Mouse (Mus musculus) small intestine, adult 2 months (tissue): Measurements from ENCODE around the gene Ing1. TPM values are rescaled to one million over a fixed set of nuclear protein-coding genes. Genes with fewer than 3 reads are reported as not detected.

Source experiments
- H3K27ac ChIP-seq: fragments of 200-500 bp; 2 replicates; pipeline ENCODE4 v1.5.1; 2012; ENCODE audit warnings: low read depth, low read length, control low read depth, inconsistent platforms; ENCODE audit not compliant: insufficient read depth
- H3K27me3 ChIP-seq: fragments of 200-500 bp; 2 replicates; pipeline ENCODE4 v1.6.1; 2012; ENCODE audit warnings: mild to moderate bottlenecking, moderate library complexity, low read length, inconsistent platforms; ENCODE audit not compliant: control insufficient read depth, insufficient read depth
- H3K36me3 ChIP-seq: fragments of 200-500 bp; 2 replicates; pipeline ENCODE4 v1.6.1; 2012; ENCODE audit warnings: mild to moderate bottlenecking, low read length, control low read depth, inconsistent platforms; ENCODE audit not compliant: control insufficient read depth, insufficient read depth
- H3K4me1 ChIP-seq: fragments of 200-500 bp; 2 replicates; pipeline ENCODE4 v1.6.1; 2012; ENCODE audit warnings: low read length, inconsistent platforms, mixed read lengths; ENCODE audit not compliant: control insufficient read depth, insufficient read depth, insufficient read length
- H3K4me3 ChIP-seq: fragments of 200-500 bp; 2 replicates; pipeline ENCODE4 v1.5.1; 2012; ENCODE audit warnings: low read depth, mild to moderate bottlenecking, control low read depth, inconsistent platforms, low read length, moderate library complexity
- CTCF ChIP-seq: fragments of 200-500 bp; IDR thresholded peaks from 2 replicates; pipeline ENCODE4 v1.5.1; 2012; ENCODE audit warnings: low read depth, mild to moderate bottlenecking, control low read depth, inconsistent platforms, low read length, moderate library complexity, mixed read lengths; ENCODE audit not compliant: insufficient replicate concordance, insufficient read length; ENCODE audit errors: extremely low read depth
- POLR2A ChIP-seq: fragments of 200-500 bp; IDR thresholded peaks from 2 replicates; pipeline ENCODE4 v1.6.1; 2012; ENCODE audit warnings: low read depth, mild to moderate bottlenecking, control low read depth, inconsistent platforms, low read length, moderate library complexity
- WGBS: fragments of 180-500 bp; shearing (Covaris S2); methylation state at CpG from one replicate; pipeline ENCODE4 v1.1.7; 2018; 5-methylcytosine and 5-hydroxymethylcytosine counted together
- polyA plus RNA-seq: library from polyadenylated mRNA; depleted of rRNA; stranded (reverse); fragments of >200 nt; gene quantifications from 2 replicates; pipeline ENCODE4 v1.2.3, GENCODE M21; 2012; rRNA removed

Ing1 gene
- polyA plus RNA-seq, result 4.0 and 13.2 TPM in 2 replicates

DNA sequence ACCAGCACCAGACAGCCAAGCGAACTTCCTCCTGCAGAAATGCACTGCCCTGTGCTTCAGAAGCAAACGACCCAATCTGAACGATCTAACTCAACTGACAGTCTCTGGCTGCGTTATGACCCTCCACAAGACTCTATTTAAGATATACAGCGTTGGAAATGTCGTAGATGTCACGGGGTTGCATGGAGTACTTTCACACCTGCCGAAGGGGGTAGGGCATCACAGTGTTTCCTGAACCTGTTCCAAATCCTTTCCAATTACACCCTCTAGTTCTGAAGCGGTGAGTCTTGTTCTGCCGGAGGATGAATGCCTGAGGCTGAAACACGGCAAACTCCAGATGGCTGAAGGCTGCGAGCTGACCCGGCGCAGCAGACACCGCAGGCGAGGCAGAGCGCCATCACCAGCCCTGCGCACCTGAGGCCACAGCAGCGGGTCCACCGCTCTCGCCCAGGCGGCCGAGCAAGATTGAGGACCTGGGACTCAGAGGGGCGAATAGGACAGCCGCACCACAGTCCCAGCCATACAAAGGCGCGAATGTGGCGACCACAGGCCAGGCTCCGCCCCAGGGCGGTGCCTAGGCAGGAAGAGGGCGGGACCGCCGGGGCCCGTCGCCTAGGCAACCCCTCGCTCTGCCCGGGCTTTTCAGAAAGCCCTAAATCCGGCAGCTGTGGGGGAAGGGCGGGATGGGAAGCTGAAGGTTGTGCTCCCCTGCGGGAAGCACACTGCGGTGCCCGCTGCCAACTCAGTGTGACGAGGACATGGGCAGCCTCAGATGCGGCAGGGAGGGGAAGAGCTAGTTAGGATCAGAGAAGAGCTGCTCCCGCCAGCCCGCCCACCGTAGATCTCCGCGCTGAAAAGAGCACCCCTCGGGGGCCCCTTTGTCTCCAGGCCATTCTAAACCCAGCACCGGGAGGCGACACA lies at the start of gene Ing1:
Ing1 (plus strand) TSS at position 773 of the 921 bp plus-strand sequence.
- H3K36me3 ChIP-seq, result no peaks in the 10 kb centered on the region
- no peaks in the 10 kb centered on the region for H3K27me3 ChIP-seq
- peak within 1 kb of the TSS; percentile 78 for H3K4me3 ChIP-seq
- peaks cover 6% of the 10 kb centered on the region; the same call in 1 of the 2 replicates for H3K4me1 ChIP-seq
- H3K27ac ChIP-seq, result peak within 1 kb of the TSS; percentile 90
- peak; percentile 79 for TF ChIP-seq POLR2A
- no peak for TF ChIP-seq CTCF
- under 1% methylated on average over 52 of the region's 52 CpGs for WGBS

DNA sequence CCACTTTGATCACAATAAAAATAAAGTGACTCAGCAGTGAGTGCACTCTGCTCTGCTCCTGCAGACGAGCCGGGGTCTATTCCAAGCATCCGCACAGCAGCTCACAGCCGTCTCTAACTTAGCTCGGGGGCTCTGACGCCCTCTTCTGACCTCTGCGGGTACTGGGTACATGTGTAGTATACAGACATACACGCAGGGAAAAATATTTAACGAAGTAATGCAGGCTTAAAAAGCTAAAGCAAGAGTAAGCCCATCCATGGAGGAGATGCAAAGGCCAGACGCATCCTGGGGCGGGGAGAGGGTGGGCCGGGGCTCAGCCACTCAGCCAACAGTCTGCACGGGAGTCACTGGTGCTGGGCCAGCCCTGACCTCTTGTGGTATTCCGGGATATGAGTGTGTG lies 49.3 kb upstream of the Ing1 start:
- no peak overlapping the region for H3K27ac ChIP-seq
- 90% methylated on average over 14 of the region's 14 CpGs for WGBS
- no peak overlapping the region for H3K4me3 ChIP-seq
- H3K27me3 ChIP-seq, result no peaks in the 10 kb centered on the region
- peaks cover 72% of the 10 kb centered on the region for H3K36me3 ChIP-seq
- TF ChIP-seq POLR2A (no peak), CTCF (no peak; the same call in 1 of the 2 replicates)
- no peaks in the 10 kb centered on the region for H3K4me1 ChIP-seq

DNA sequence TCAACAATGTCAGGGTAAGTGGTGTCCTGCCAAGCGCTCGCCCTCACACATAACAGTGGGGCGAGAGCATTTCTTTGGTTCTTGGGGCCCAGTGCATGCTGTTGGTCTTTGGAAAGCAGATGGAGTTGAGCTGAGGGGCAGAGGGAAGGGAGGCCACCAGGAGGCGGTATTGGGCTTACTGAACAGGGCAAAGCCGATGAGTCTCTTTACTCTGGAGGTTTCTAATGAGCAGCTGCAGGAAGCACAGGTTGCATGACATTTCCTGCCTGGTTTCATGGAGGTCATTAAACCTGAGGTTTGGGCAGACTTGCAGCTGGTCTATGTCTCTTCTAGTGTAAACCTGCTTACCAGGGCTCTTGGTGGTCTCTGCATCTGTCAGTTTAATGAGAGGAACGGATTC lies 48.6 kb upstream of the Ing1 start:
- no peaks in the 10 kb centered on the region for H3K4me1 ChIP-seq
- 69% methylated on average over 6 of the region's 6 CpGs for WGBS
- H3K4me3 ChIP-seq, result no peak overlapping the region
- no peaks in the 10 kb centered on the region for H3K27me3 ChIP-seq
- peaks cover 79% of the 10 kb centered on the region for H3K36me3 ChIP-seq
- H3K27ac ChIP-seq, result no peak overlapping the region
- TF ChIP-seq POLR2A (no peak), CTCF (peak; percentile 61; the same call in 1 of the 2 replicates)

DNA sequence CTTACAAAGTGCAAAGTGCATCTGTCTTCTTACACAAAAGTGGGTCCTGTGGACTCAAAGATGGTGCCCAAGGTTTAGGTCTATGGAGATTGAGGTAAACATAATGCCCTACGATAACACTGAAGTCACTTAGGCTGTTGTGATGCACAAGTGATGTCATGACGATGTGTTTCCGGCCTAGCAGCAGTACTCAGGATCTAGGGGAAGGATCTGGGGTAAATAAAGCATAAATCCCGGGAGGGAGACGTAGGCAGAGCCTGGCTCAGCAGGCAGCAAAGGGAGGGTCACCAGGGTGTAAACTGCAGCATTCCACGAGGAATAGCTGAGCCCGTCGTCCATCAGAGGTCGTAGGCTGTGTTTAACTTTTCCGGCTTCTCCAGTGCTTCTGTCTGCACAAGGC lies 46.5 kb upstream of the Ing1 start:
- no peak overlapping the region for H3K27ac ChIP-seq
- H3K4me1 ChIP-seq, result no peaks in the 10 kb centered on the region
- no peaks in the 10 kb centered on the region for H3K27me3 ChIP-seq
- peaks cover 85% of the 10 kb centered on the region for H3K36me3 ChIP-seq
- no peak for TF ChIP-seq POLR2A
- no peak for TF ChIP-seq CTCF
- WGBS, result 82% methylated on average over 10 of the region's 10 CpGs
- no peak overlapping the region for H3K4me3 ChIP-seq

DNA sequence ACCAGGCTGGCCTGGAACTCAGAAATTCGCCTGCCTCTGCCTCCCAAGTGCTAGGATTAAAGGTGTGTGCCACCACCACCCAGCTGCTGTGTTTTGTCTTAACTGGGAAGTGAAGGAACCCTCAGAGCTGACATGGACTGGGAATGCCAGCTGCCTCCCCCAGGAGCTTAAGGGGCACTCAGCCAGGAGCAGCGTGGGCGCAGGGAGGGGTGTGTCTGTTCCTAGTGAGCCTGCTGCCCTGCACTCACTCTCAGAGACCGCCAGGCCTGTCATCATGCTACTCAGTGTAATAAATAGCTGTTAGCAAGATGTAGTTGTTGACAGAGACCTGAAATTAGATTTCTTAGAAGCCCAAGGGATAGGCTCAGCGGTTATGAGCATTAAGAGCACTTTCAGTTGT lies 44.4 kb upstream of the Ing1 start:
- WGBS, result 88% methylated on average over 5 of the region's 5 CpGs
- Histone ChIP-seq H3K27ac (no peak overlapping the region), H3K36me3 (peaks cover 75% of the 10 kb centered on the region), H3K27me3 (no peaks in the 10 kb centered on the region), H3K4me3 (no peak overlapping the region), H3K4me1 (no peaks in the 10 kb centered on the region)
- TF ChIP-seq CTCF (no peak), POLR2A (no peak)

DNA sequence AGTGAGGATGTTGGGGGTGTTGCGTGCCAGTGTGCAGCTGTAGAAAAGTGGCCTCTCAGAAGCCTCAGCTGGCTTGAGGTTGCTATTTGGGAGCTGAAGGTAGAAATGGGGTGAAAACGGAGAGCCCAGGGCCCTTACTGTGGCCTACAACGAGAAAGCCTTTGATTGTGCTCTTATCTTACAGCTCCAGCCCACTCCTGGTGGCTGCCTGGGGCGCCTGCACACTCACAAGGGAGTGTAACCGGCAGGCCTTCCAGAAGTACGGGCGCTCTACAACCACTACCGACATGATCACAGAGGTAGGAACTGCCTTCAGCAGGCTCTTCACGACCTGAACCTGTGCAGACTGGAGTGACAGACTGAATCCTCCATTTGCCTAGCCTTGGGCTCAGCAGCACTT lies 42.7 kb upstream of the Ing1 start:
- H3K36me3 ChIP-seq, result peaks cover 65% of the 10 kb centered on the region
- no peaks in the 10 kb centered on the region for H3K27me3 ChIP-seq
- H3K27ac ChIP-seq, result no peak overlapping the region
- H3K4me1 ChIP-seq, result no peaks in the 10 kb centered on the region
- TF ChIP-seq POLR2A (no peak), CTCF (no peak)
- 83% methylated on average over 9 of the region's 9 CpGs for WGBS
- H3K4me3 ChIP-seq, result no peak overlapping the region

DNA sequence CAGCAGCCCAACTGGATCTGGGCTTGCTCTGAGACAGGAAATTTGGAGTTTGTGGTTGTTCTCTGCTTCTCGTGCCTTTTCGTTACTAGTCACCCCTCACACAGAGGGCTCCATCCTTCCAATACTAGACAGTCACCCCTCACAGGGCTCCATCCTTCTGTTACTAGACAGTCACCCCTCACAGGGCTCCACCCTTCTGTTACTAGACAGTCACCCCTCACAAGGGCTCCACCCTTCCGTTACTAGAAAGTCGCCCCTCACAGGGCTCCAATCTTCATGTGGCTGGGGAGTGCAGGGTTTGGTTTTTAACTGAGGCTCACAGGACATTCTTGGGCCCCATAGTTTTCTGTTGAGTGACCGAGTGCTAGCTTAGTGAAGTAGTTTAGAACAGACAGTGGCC lies 42.1 kb upstream of the Ing1 start:
- 88% methylated on average over 5 of the region's 5 CpGs for WGBS
- no peaks in the 10 kb centered on the region for H3K4me1 ChIP-seq
- TF ChIP-seq CTCF (no peak), POLR2A (no peak)
- H3K36me3 ChIP-seq, result peaks cover 63% of the 10 kb centered on the region
- no peak overlapping the region for H3K27ac ChIP-seq
- no peaks in the 10 kb centered on the region for H3K27me3 ChIP-seq
- H3K4me3 ChIP-seq, result no peak overlapping the region
